Mouse (Mus musculus) limb, embryonic 11.5 days (tissue): ENCODE results near the gene Fscn2. TPM values are rescaled to one million over a fixed set of nuclear protein-coding genes. Genes with fewer than 3 reads are reported as not detected.

Experiments
- ATAC-seq: fragments of 200-750 bp; cut with Nextera tagmentation; 2 replicates; pipeline ENCODE4 v1.8.0; 2017; ENCODE audit warnings: low read depth; ENCODE audit not compliant: insufficient number of reproducible peaks, low FRiP score, low TSS enrichment
- DNase-seq: peaks from one replicate; pipeline ENCODE4 v3.0.0-alpha.2; 2015; ENCODE audit warnings: low spot score
- H3K27ac ChIP-seq: fragments of 300-500 bp; sonication (generic); replicated peaks from 2 replicates; pipeline ENCODE4 v1.5.1; 2014; ENCODE audit warnings: low read depth, mild to moderate bottlenecking, low read length
- H3K27me3 ChIP-seq: fragments of 300-500 bp; sonication (generic); 2 replicates; pipeline ENCODE4 v1.6.1; 2014; ENCODE audit warnings: mild to moderate bottlenecking, low read length, mixed read lengths; ENCODE audit not compliant: control insufficient read depth, insufficient read depth
- H3K36me3 ChIP-seq: fragments of 300-500 bp; sonication (generic); 2 replicates; pipeline ENCODE4 v1.6.1; 2014; ENCODE audit warnings: mild to moderate bottlenecking, low read length, moderate library complexity, mixed read lengths; ENCODE audit not compliant: control insufficient read depth, insufficient read depth
- H3K4me1 ChIP-seq: fragments of 300-500 bp; sonication (generic); 2 replicates; pipeline ENCODE4 v1.6.1; 2014; ENCODE audit warnings: low read length, mixed read lengths; ENCODE audit not compliant: control insufficient read depth, insufficient read depth
- H3K4me2 ChIP-seq: fragments of 300-500 bp; sonication (generic); 2 replicates; pipeline ENCODE4 v1.6.1; 2014; ENCODE audit warnings: low read depth, mild to moderate bottlenecking, moderate library complexity; ENCODE audit not compliant: severe bottlenecking
- H3K4me3 ChIP-seq: fragments of 300-500 bp; sonication (generic); 2 replicates; pipeline ENCODE4 v1.5.1; 2014; ENCODE audit warnings: low read depth, low read length
- H3K9ac ChIP-seq: fragments of 300-500 bp; sonication (generic); 2 replicates; pipeline ENCODE4 v1.6.1; 2014; ENCODE audit warnings: mild to moderate bottlenecking, low read length
- H3K9me3 ChIP-seq: fragments of 300-500 bp; sonication (generic); 2 replicates; pipeline ENCODE4 v1.6.1; 2016; ENCODE audit warnings: low read length; ENCODE audit not compliant: control insufficient read depth
- WGBS: fragments of 180-500 bp; shearing (Covaris S2); extraction: QIAGEN DNeasy Blood & Tissue Kit; methylation state at CpG from one replicate; pipeline ENCODE4 v1.1.7; 2014; 5-methylcytosine and 5-hydroxymethylcytosine counted together
- polyA plus RNA-seq: library from polyadenylated mRNA; unstranded; fragments of >200 nt; fragmentation: Nextera tagmentation; extraction: Ambion mirVana; gene quantifications from 2 replicates; pipeline ENCODE4 v1.2.1, GENCODE M21; 2014

Fscn2 gene
- polyA plus RNA-seq, 1 experiment from 2014 or later: 0.47 TPM

DNA sequence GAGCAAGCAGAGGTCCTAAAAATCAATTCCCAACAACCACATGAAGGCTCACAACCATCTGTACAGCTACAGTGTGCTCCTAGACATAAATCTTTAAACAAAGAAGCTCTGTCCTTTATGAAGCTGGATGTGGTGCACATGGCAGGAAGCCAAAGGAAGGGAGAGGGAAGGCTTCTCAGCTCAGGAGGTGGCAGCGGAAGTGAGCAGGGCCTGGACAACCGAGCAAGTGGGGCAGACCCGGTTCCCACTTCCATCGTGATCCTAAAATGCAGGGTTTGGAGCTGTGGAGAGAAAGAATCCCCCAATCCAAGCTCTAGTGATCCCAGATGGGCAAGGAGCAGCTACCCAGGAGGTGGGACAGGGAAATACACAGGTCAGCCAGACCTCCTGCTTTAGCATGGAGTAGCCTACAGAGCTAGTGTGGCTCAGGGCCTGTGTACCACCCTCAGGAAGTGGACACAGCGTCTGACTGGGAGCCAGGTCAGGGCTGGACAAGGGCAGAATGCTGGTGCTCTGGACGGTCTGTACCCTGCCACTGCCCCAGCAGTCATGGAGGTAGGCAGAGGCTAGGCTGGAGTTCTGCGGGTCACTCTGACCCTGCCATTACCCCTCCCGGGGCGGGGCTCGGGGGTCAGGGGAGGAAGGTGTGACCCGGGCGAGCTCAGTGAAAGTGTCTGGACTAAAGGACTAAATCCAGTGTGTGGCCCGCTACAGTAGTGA lies 8.6 kb upstream of the Fscn2 start:
- no peak overlapping the region for H3K4me2 ChIP-seq

DNA sequence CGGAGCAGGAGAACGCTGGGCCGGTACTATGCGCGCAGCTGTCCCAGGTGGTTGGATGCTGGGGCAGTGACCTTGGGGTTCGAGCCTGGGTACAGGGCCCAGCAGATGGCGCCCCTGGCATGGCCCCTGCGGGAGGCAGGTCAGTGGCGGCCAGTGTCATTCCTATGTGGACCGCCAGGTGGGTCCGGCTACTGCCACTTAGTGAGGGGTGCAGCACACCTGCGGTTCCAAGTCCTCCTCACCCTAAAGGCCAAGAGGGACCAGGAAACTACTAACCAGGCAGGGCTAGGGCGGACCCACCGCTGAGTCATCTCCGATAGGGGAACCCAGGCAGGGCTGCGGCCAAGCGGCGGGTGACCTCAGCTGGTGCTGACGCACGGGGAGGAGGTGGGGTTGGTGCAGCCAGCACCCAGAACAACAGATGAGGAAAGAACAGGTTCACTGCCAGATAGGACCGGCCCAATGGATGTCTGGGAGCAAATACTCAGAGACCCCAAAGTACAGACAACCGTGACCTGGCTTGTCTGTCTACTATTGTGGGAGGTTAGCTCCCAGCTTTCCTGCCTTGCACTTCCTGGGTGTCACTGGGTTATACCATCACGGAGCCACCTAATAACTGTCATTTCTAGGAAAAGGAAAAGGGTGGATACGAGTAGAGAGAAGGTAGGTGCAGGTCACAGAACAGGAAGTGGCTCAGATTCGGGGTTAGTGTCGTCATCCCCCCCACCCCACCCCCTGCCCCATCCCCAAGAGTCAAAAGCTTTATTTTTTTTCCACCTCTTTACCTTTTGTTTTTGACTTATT lies 7.6 kb upstream of the Fscn2 start:
- Histone ChIP-seq H3K4me2 (peak overlapping the region; percentile 17; the same call in 1 of the 2 replicates), H3K27me3 (no peaks in the 10 kb centered on the region), H3K9ac (no peak overlapping the region), H3K36me3 (no peaks in the 10 kb centered on the region), H3K4me1 (peaks cover 38% of the 10 kb centered on the region), H3K9me3 (no peaks in the 10 kb centered on the region), H3K4me3 (no peak overlapping the region), H3K27ac (peak overlapping the region; percentile 70; the same call in 1 of the 2 replicates)
- no peak for ATAC-seq
- peak; percentile 81 for DNase-seq
- WGBS: 24% methylated on average over 26 of the region's 26 CpGs

More for the DNA sequence above, 8.6 kb upstream of the Fscn2 start:
- Histone ChIP-seq H3K36me3 (no peaks in the 10 kb centered on the region), H3K27me3 (no peaks in the 10 kb centered on the region), H3K9me3 (no peaks in the 10 kb centered on the region), H3K27ac (peak overlapping the region; percentile 70; the same call in 1 of the 2 replicates), H3K4me3 (no peak overlapping the region), H3K9ac (peak overlapping the region; percentile 18; the same call in 1 of the 2 replicates), H3K4me1 (peaks cover 30% of the 10 kb centered on the region)
- no peak for ATAC-seq
- no peak for DNase-seq
- WGBS: 65% methylated on average over 13 of the region's 13 CpGs

DNA sequence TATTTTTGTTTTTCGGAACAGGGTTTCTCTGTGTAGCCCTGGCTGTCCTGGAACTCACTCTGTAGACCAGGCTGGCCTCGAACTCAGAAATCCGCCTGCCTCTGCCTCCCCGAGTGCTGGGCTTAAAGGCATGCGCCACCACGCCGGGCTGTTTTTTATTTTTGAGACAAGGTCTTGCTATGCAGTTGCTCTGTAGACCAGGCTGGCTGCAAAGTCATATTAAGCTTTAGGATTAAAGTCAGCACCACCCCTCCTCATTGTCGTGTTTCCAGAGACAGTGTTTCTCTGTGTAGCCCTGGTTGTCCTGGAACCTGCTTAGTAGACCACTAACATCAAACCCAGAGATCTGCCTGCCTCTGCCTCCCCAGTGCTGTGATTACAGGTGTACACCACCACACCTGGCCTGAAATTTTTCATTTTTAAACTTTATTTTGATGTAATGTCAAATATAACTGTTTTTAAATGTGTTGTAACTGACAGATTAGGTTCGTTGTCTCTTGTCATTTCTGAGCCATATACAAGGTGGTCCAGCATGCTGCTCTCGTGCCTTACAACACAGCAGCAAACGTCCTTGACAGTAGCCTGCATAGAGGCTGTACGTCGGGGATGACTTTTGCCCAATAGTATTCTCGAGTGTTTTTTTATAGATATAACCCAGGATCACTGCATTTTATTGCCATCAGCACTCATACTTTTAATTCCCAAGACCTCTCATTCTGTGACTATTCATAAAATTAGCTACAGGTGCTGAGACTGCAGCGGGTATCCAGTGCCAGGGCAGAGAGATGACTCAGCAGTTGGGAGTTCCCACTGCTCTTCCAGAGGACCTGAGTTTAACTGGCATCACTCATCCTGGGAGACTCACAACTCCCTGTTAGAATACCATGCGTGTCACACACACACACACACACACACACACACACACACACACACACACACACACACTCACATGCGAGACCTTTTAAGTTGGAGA lies 6.7 kb upstream of the Fscn2 start:
- Histone ChIP-seq H3K27ac (no peak overlapping the region), H3K4me1 (peaks cover 35% of the 10 kb centered on the region), H3K27me3 (no peaks in the 10 kb centered on the region), H3K36me3 (no peaks in the 10 kb centered on the region), H3K9me3 (no peaks in the 10 kb centered on the region), H3K9ac (no peak overlapping the region), H3K4me2 (no peak overlapping the region), H3K4me3 (no peak overlapping the region)
- no peak for DNase-seq
- no peak for ATAC-seq
- 91% methylated on average over 17 of the region's 17 CpGs for WGBS

DNA sequence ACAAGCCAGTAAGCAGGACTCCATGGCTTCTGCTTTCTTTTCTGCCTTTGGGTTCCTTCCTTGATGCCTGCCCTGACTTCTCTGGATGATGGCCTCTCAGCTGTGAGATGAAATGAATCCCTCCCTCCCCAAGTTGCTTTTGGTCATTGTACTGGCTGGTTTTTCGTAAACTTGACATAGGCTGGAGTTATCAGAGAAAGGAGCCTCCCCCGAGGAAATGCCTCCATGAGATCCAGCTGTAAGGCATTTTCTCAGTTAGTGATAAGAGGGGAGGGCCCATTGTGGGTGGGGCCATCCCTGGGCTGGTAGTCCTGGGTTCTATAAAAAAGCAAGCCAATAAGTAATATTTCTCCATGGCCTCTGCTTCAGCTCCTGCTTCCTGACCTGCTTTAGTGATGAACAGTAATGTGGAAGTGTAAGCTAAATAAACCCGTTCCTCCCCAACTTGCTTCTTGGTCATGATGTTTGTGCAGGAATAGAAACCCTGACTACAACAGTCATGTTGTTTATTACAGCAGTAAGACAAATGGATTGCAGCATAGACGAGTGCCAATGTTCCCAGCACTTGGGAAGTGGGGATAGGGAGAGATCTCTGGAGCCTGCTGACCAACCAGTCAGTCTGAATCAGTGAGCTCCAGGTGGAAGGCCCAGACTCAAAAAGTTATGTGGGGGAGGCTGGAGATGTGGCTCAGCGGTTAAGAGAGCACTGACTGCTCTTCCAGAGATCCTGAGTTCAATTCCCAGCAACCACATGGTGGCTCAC lies 5.9 kb upstream of the Fscn2 start:
- H3K4me1 ChIP-seq: peaks cover 38% of the 10 kb centered on the region
- H3K9me3 ChIP-seq: no peaks in the 10 kb centered on the region
- 67% methylated on average over 5 of the region's 5 CpGs for WGBS
- H3K27ac ChIP-seq: no peak overlapping the region
- no peak overlapping the region for H3K4me3 ChIP-seq
- no peak overlapping the region for H3K4me2 ChIP-seq
- H3K9ac ChIP-seq: no peak overlapping the region
- H3K27me3 ChIP-seq: no peaks in the 10 kb centered on the region
- ATAC-seq (no peak), DNase-seq (no peak)
- no peaks in the 10 kb centered on the region for H3K36me3 ChIP-seq

- DNase-seq: no peak
- Histone ChIP-seq H3K36me3 (no peaks in the 10 kb centered on the region), H3K4me2 (no peak overlapping the region), H3K9ac (no peak overlapping the region), H3K27me3 (no peaks in the 10 kb centered on the region), H3K4me3 (no peak overlapping the region), H3K9me3 (no peaks in the 10 kb centered on the region), H3K4me1 (peaks cover 35% of the 10 kb centered on the region), H3K27ac (no peak overlapping the region)
- no peak for ATAC-seq
- WGBS: 82% methylated on average over 15 of the region's 15 CpGs
Observed at GRCm38 (mm10) chr11:120356319-120356840, 5.0 kb upstream of the Fscn2 start.

DNA sequence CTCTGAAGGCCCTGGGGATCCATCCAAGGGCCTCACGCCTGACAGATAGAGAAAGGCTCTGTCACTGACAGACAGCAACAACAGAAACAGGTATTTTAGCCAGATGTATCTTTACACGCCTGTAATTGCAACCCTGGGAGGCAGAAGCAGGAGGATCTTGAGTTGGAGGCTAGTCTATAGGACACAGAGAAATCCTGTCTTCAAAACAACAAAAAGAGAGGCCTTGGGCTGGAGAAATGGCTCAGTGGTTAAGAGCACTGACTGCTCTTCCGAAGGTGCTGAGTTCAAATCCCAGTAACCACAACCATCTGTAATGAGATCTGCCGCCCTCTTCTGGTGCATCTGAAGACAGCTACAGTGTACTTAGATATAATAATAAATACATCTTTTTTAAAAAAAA lies 4.4 kb upstream of the Fscn2 start:
- DNase-seq (no peak), ATAC-seq (no peak)
- 88% methylated on average over 4 of the region's 4 CpGs for whole genome bisulfite sequencing
- Histone ChIP-seq H3K27me3 (no peaks in the 10 kb centered on the region), H3K9me3 (no peaks in the 10 kb centered on the region), H3K9ac (no peak overlapping the region), H3K4me3 (no peak overlapping the region), H3K4me2 (no peak overlapping the region), H3K27ac (no peak overlapping the region), H3K4me1 (peaks cover 40% of the 10 kb centered on the region), H3K36me3 (no peaks in the 10 kb centered on the region)

GRCm38 (mm10) chr11:120357791-120358401 lies 3.4 kb upstream of the Fscn2 start:
- H3K27me3 ChIP-seq: no peaks in the 10 kb centered on the region
- peak overlapping the region; percentile 3; the same call in 1 of the 2 replicates for H3K4me2 ChIP-seq
- ATAC-seq (peak; percentile 63), DNase-seq (peak; percentile 79)
- H3K4me3 ChIP-seq: no peak overlapping the region
- peak overlapping the region; percentile 74 for H3K27ac ChIP-seq
- no peaks in the 10 kb centered on the region for H3K9me3 ChIP-seq
- no peaks in the 10 kb centered on the region for H3K36me3 ChIP-seq
- H3K9ac ChIP-seq: peak overlapping the region; percentile 31; the same call in 1 of the 2 replicates
- 25% methylated on average over 10 of the region's 10 CpGs for WGBS
- peaks cover 43% of the 10 kb centered on the region for H3K4me1 ChIP-seq
